Mouse (Mus musculus) monocyte, adult 2 months (primary cell): Measurements from ENCODE around the gene Lrrtm4.

ENCODE experiments used
- DNase-seq, 2 experiments: peaks; one replicate each; pipeline ENCODE4 v3.0.0; 2022; ENCODE audit warnings: low spot score in 2 of 2, low read depth in 1 of 2

The Lrrtm4 gene

GRCm38 (mm10) chr6:80664039-80664438, 645.4 kb downstream of the Lrrtm4 start:
- no peak for DNase-seq

- no peak for DNase-seq
Measured at GRCm38 (mm10) chr6:80704183-80704582, 685.5 kb downstream of the Lrrtm4 start.

GRCm38 (mm10) chr6:80720468-80720867, 701.8 kb downstream of the Lrrtm4 start:
- DNase-seq: no peak

- no peak for DNase-seq
Measured at GRCm38 (mm10) chr6:80733416-80733815, 714.7 kb downstream of the Lrrtm4 start.

- DNase-seq: no peak
Measured at GRCm38 (mm10) chr6:80750769-80751168, 732.1 kb downstream of the Lrrtm4 start.

- DNase-seq: no peak
Measured at GRCm38 (mm10) chr6:80760641-80761204, 742.0 kb downstream of the Lrrtm4 start.

GRCm38 (mm10) chr6:80786282-80786681, 767.6 kb downstream of the Lrrtm4 start:
- no peak for DNase-seq

- DNase-seq: no peak
Measured at GRCm38 (mm10) chr6:80823753-80824152, 805.1 kb downstream of the Lrrtm4 start.

- no peak for DNase-seq
Measured at GRCm38 (mm10) chr6:80839784-80840183, 821.1 kb downstream of the Lrrtm4 start.

GRCm38 (mm10) chr6:80845294-80845693, 826.6 kb downstream of the Lrrtm4 start:
- no peak for DNase-seq

GRCm38 (mm10) chr6:80856910-80857543, 838.4 kb downstream of the Lrrtm4 start:
- DNase-seq: no peak
